Mouse (Mus musculus): ENCODE data around the gene Fam50a.
"Not testable (repeated sequence)": the region's sequence is repeated elsewhere in the genome, so short reads cannot be mapped to it uniquely, and the experiment has no call there.

Fam50a gene

DNA sequence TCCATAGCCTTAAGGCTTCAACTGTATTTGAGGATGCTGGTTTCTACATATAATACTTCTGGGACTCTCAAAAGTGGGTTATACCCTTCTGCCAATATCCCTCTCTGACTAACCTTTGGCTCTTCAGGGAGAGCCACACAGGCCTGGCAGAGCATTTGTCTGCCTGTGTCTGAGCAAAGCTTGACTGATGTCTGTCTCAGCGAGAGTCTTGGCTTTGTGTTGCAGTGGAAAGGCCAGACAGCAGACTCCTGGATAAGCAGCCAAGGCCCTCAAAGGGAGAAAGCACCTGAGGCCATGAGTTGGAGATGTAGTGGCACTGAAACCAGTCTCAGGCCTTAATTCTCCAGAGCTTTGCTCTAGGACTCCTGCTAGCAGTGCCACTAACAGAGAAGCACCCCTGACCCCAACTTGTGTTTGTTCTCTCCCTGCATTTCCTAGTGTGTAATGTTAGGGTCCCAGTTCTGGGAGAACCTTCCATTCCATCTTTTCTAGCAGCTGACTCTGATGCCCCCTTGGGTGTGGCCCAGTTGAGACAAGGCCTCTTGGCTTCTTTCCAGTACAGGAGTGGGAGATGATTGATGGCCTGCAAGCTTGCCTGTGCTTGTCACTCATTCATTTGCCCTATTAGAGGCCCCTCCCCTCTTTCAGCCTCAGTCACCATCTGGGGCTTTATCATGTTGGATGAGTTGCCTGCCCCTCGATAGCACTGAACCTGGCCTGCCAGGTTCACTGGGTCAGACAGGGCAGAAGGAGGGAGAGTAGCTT lies 17.5 kb downstream of the Fam50a start:
- no peak for DNase-seq

DNA sequence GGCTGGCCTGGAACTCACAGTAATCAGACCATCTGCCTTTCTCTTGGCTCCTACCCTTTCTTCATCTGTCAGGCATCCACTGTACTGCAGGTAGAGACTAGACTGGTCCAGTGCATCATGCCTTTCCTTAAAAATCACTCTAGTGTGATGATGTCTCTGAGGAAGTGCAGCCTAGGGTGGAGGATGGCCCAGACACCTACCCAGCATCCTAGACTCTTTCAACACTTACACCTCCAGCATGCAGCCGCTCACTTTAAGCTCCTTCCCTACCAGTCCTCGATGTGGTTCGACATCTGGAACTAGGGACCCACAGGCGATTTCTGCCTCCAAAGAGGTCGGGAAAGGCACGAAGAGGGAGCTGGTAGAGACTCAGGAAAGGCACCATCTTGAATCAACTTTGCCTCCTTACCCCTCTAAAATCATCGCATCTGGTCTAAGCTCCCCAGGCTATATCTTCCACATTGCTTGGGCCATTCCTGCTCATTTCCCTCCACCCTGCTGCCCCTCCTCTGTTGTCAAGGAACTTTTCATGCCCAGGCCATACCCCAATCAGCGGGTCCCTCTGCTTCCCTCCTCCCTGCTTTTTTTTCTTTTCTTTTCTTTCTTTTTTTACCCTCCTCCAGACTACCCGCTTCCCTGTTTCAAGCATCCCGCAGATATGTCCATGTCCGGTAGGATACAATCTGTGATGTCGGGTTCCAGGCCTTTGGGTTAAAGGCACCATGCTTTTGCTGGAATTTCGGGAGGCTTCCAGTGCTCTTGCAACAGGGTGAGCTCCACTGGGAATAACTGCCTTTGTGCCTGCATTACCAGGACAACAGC lies 40.0 kb downstream of the Fam50a start:
- no peak for DNase-seq

DNA sequence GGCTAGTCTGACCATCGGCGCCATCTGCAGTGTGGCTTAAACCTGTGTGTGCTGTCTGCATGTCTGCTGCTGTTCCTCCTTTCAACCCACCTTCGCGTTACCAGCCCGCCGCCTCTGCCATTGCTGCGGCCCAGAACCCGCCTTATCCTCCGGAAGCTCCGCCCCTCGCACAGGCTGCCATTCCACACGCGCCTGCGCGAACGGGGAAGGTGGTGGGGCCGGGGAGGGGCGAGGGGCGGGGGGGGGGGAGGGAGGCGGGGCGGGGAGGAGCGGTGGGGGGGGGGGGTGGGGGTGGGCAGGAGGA lies 40.6 kb downstream of the Fam50a start, which contains the start of gene Lage3:
Gene Lage3 (minus strand): TSS at position 152 of the 304 bp plus-strand sequence.
- peak; percentile 88 for DNase-seq

DNA sequence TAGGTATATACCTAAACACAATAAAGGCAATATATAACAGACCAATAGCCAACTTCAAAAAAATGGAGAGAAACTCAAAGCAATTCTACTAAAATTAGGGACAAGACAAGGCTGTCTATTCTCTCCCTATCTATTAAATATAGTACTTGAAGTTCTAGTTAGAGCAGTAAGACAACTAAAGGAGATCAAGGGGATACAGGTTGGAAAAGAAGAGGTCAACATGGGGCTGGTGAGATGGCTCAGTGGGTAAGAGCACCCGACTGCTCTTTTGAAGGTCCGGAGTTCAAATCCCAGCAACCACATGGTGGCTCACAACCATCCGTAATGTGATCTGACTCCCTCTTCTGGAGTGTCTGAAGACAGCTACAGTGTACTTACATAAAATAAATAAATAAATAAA lies 44.2 kb downstream of the Fam50a start:
- not testable (repeated sequence) for DNase-seq

DNA sequence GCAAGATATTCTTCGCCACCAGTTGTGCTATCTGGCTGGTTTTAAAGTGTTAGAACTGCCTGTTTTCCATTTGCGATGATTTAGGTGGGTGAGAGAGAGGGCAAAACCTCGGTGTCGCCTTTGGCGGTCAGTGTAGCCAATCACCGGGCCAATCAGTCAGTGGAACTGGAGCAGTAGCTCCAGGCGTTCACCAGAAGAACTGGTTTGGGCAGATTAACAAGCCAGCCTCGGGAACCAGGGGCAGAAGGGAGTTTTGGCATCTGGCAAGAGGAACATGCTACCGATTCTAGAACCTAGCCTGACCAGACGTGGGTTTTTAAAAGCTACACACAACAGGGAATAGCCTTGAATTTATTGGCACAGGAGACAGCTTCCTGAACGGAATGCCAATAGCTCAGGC lies 46.3 kb downstream of the Fam50a start:
- peak; percentile 35 for DNase-seq

DNA sequence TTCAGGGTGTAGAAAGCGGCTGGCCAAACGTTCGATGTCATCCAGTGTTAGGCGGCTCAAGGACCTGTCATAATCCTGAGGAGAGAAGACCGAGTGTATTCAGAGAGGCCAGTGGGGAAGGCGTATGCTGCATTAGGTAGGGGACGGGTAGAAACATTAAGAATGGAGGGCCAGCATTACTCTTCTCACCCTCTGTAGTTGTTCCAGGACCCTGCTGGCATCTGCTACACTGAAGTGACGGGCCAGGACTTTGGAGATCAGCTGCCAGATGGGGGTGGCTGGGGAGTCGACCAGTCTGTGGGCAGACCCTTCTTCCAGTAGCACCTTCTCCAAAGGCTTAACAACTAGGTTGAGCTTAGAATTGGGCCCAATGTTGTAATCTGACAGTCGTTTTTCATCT lies 54.7 kb downstream of the Fam50a start:
- DNase-seq = no peak

DNA sequence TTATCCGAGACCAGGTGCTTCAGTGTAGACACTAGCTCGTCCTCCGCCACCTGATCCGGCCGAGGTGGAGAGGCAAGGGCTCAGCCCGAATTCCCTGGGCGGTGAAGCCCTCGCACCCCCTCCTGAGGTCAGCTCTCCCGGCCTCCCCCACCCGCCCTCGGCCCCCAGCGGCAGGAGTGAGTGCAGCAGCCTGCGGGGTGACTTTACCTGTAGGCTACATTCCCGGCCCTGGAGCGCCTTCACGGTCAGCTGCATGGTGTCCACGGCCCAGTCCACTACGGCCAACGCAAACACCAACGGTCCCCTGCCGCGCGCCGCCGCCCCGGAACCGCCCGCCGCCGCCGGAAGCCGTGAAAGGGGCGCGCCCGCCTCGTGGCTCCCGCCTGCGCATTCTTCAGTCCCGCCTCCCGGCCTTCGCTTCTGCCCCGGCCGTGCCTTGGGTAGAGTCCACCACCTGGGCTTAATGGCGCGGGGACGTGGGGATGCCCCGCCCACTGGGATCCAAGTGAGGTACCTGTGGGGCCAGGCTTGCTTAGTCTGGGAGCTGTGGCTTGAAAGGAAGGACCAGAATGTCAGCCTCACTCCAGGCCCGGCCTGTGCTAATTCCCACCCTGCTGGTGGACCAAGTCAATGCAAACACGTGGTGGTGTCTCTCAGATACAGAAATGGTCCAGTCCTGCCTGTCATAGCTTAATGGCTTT lies 55.5 kb downstream of the Fam50a start:
- DNase-seq = peak; percentile 75

Measured in lung, postnatal 36 days (tissue).